Mouse (Mus musculus): Measurements from ENCODE around the gene Nr2f2.
A peak's percentile ranks its signal among the peaks of the same experiment; 100 is the strongest.

Gene Nr2f2

DNA sequence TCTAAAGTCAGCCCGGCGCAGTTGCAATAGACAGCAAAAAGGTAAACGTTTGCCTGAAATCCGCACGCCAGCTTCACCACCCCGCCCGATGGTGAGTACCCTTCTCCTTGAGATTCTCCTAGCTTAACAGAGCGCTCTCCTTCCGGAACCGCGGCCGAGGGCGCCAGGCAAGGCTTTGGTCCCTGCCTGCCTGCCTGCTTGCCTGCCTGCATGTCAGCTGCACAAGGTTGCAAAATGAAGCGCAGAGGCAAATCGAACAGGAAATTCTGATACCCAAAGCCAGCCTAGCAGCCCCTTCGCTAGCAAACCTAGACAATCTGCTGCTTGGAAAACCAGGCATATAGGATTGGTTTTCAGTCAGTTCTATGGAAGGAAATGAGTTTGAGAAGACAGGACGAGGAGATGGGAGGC, 1.1 kb downstream of the Nr2f2 start:
- DNase-seq (ENCODE audit: low spot score in 2 of 2) = no peak

DNA sequence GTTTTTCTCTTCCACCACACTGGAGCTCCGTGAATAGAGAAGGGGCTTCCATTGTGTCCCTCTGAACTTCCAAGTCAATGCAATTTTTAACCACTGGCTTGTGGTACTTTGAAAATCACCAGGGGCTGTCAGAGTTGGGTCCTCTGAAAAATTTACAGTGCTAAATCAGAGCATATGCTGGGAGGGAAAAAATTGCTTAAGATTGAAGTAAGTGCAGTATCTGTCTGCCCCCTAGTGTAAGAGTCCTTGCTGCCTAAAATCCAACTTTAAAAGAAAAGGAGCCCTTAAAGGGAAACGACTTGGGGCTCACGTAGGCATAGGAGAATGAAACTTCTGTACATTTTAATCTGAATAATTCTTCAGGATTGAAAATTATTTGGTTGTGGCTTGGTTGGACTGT, 1.7 kb downstream of the Nr2f2 start:
- DNase-seq (ENCODE audit: low spot score in 2 of 2) = no peak

DNA sequence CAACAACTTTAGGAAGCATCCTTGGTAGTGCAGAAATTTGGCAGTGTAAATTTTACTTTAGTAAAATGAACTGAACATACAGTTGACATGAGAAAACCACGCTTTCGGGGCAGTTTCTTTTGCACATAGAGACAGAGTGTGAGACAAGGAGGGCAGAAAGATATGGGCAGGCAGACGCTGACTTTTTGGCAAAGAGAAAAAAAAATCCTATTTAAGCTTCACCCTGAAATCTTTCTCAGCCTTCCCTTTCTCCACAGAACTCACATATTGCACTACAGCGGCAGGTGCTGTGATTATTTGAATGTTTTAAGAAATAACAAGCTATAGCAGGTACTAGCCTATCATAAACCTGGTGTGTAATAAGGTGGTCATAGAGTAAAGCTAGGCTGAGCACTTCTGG, 3.2 kb downstream of the Nr2f2 start:
- DNase-seq (ENCODE audit: low spot score in 2 of 2) = no peak

DNA sequence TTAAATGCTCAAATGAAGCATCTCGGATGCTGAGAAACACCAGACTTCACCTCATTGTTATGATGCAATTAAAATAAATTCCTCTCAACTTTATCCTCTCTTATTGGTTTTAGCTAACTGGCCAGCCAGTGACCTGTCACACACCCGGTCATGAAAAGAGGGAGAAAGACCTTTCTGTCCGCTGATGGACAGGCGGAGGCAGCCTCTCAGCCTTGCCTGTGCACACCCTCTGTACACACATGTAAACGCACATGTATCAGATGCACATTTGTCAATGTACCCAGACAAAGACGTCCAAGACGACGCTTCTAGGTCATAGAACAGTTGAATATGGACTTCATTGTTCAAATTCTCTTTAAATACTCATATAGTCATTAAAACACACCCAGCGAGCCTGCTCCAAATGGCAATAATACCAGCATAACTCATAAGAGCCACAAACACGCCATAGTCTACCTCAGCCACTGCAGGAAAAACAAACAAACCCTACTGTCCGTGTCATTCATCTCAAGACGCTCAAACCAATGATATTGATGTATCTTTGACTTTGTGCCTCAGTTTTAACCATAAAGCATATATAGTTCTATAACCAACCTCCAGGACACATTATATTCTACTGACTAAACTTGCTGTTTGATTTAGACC, 3.9 kb downstream of the Nr2f2 start:
- DNase-seq (ENCODE audit: low spot score in 2 of 2) = no peak

- DNase-seq (ENCODE audit: low spot score in 2 of 2) = peak; percentile 64 to 67
Measured at GRCm38 (mm10) chr7:70361383-70362364, 4.9 kb downstream of the Nr2f2 start.

GRCm38 (mm10) chr7:70360611-70361382, 5.7 kb downstream of the Nr2f2 start:
- DNase-seq (ENCODE audit: low spot score in 2 of 2) = no peak

DNA sequence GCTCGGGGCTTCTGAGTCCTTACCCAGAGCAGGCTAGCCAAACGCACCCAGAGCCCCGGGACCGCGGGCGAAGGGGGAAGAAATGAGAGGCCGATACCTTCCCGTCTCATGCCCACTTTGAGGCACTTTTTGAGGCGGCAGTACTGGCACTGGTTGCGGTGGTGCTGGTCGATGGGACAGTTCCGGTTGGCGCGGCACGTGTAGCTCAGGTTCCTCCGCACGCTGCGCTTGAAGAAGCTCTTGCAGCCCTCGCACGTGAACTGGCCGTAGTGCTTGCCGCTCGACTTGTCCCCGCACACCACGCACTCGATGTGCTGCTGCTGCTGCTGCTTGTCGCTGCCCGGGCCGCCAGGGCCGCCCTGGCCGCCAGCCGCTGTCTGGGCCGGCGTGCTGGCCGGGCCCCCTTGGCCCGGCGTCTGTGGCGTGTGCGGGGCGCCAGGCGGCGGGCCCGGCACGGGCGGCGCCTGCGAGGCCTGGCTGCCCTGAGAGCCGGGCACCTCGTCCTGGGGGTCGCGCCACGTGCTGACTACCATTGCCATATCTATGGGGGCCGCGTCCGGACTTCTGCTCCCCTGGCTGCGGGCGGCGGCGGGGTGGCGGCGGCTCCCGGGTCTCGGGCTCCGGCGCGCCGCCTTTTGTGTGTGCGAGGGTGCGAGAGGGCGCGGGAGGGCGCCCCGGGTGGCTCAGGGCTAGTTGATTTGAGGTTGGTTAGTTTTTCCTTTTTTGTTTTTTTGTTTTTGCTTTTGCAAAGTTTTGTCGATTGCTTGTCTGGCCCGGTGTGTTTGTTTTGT, 6.5 kb downstream of the Nr2f2 start:
- DNase-seq (ENCODE audit: low spot score in 2 of 2) = no peak

- no peak for DNase-seq (ENCODE audit: low spot score in 2 of 2)
Measured at GRCm38 (mm10) chr7:70358848-70359591, 7.5 kb downstream of the Nr2f2 start.

DNA sequence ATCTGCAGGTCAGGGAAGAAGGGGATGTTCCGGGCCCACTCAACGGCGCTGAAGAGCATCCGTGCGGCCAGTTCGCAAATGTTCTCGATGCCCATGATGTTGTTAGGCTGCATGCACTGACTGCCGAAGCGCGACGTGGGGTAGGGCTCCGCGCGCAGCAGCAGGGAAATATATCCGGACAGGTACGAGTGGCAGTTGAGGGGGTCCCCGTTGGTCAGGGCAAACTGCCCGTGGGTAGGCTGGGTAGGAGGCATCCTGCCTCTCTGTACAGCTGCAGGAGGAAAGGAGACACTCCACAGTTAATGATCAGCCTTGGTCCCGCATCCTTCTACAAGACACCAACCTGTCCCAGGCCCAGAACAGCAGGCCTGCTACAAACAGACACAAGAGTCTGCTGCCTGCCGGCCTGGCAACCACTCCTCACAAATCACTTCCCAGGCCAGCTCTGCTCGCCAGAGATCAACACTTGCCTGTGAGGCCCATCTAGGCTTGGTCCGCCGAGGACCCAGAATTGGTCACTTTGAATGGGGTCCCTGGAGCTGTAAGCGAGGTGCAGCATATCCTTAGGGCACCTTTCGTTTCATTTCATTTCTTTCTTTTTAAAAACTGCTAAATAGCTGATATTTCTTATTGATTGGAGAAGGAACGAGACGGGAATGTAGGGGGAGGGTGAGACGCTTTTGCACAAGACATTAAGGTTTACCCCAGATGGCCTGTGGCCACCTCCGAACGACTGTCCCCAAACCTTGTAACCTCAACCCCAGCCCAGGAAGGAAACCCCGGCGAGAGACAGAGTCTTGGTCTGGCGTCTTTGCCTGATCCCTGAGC, 8.3 kb downstream of the Nr2f2 start:
- DNase-seq (ENCODE audit: low spot score in 2 of 2) = peak in 1 of 2 experiments; percentile 7

DNA sequence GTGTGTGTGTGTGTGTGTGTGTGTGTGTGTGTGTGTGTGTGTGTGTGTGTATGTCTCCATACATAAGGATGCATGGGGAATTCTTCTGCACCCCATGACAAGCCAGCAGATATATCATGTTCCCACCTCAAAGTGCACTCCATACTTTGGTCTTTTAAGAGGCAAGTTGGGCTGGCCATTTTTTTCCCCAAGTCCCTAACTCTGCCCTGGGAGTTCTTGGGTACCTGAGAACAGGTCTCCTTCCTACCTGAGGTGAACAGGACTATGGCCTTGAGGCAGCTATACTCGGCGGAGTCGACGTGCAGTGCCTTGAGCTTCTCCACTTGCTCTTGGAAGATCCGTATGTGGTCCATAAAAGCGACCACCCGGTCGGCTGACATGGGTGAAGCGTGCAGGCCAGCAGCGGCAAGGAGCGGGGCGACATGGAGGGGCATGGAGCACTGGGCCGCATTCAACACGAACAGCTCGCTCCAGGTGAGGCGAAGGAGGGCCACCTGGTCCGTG, 9.0 kb downstream of the Nr2f2 start:
- DNase-seq (ENCODE audit: low spot score in 2 of 2) = peak in 1 of 2 experiments; percentile 3

- DNase-seq (ENCODE audit: low spot score in 2 of 2) = peak in 1 of 2 experiments; percentile 2
Measured at GRCm38 (mm10) chr7:70356691-70357515, 9.6 kb downstream of the Nr2f2 start.

GRCm38 (mm10) chr7:70355691-70356568, 10.6 kb downstream of the Nr2f2 start:
- no peak for DNase-seq (ENCODE audit: low spot score in 2 of 2)

GRCm38 (mm10) chr7:70355357-70355620, 11.2 kb downstream of the Nr2f2 start:
- no peak for DNase-seq (ENCODE audit: low spot score in 2 of 2)

GRCm38 (mm10) chr7:70354606-70355356, 11.8 kb downstream of the Nr2f2 start:
- peak in 1 of 2 experiments; percentile 3 for DNase-seq (ENCODE audit: low spot score in 2 of 2)

DNA sequence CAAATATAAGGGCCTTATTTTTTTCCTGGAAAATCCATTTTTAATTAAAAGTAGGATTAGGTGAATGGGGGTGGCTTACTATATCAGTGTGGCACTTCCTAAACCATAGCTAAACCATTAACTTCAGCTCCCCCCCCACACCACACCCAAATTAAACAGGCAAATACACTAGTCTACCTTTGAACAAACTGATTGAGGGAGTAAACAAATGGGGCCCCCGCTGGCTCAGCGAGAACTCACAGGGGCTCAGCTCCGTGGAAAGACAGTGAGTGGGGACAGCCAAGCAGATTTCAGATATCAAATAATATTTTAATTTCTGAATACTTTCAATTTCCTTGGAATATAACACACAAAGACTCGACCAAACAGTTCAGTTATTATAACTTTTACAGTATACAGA, 13.4 kb downstream of the Nr2f2 start:
- peak in 1 of 2 experiments; percentile 2 for DNase-seq (ENCODE audit: low spot score in 2 of 2)

DNA sequence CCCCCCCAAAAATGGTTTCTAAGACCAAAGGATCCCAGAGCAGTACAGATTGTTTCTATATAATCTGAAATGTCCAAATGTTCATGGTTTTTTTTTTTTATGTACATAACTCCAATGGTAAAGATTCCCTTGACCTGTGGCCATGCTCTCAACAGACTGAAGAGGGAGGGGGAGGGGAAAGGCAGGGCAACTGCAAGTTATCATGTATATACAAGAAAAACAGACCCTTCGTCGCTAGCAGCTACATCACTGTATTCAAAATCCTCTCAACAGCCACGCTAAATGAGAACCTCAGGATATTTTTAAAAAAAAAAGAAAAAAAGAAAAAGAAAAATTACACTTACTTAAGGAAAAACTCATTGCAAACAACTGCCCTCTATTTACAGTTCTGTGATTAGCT, 13.9 kb downstream of the Nr2f2 start:
- no peak for DNase-seq (ENCODE audit: low spot score in 2 of 2)

DNA sequence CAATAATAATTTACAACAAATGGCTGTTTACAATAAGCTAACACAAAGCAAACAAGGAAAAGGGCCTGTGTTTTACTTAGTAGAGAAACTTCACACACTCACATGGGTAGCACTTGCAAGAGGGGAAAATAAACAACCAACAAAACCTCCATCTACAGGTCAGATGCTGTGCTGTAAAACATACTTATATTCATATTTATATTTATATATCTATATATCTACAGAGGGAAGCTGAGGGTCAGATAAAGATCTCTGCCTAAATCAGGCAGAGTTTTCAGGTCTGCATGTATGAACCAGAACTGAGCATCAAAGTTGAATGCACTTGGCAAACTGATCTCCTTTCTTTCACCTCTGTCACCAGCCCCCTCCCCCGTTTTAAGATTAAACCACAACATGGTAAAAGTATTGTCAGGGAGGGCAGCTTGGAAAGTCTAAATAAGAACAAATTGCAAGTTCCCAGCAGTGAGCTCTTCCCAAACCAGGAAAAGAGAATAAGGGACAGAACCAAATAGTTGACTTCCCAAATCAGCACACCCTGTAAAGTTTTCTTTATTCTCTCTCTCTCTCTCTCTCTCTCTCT, 14.5 kb downstream of the Nr2f2 start:
- no peak for DNase-seq (ENCODE audit: low spot score in 2 of 2)
